In genomic region chr2:32706971-32707370, GRCm38 (mm10) we compare ENCODE assay signal across 30 mouse cellular contexts. TPM values are rescaled to one million over a fixed set of nuclear protein-coding genes. Genes with fewer than 3 reads are reported as not detected.
"Had no signal": no experiment of that assay in that cellular context is flagged by ENCODE, and none has a peak within 500 bp of the region (broad histone marks: within the 10 kb centered on the region; RNA-seq: fewer than 3 reads in every experiment).

No protein-coding gene starts in this region.

- H3K27me3 ChIP-seq: heart, embryonic 12.5 days; hindbrain, embryonic 13.5 days; hindbrain, embryonic 15.5 days; kidney, embryonic 15.5 days; limb, embryonic 12.5 days; limb, embryonic 15.5 days; liver, embryonic 12.5 days had no signal

- ATAC-seq: hindbrain, postnatal 0 days; liver, embryonic 12.5 days had no signal

- DNase-seq: gastrocnemius, postnatal 36 days; heart, adult 18-20 months; heart, postnatal 10 days; kidney, adult 11 months; kidney, adult 2 months; kidney, adult 9 months; kidney, postnatal 14 days; kidney, postnatal 36 days; layer of hippocampus, adult 9-11 months; layer of hippocampus, postnatal 36 days; left cerebral cortex, postnatal 4 days; lung, adult 18-20 months had no signal

- H3K4me3 ChIP-seq: heart, embryonic 10.5 days; heart, embryonic 12.5 days; hindbrain, embryonic 13.5 days; hindbrain, embryonic 15.5 days; kidney, embryonic 15.5 days; limb, embryonic 12.5 days; limb, embryonic 15.5 days; liver, embryonic 12.5 days had no signal

- H3K4me2 ChIP-seq: heart, embryonic 12.5 days; hindbrain, embryonic 13.5 days; hindbrain, embryonic 15.5 days; kidney, embryonic 15.5 days; limb, embryonic 12.5 days; limb, embryonic 15.5 days; liver, embryonic 12.5 days had no signal

- H3K9ac ChIP-seq: heart, embryonic 12.5 days; hindbrain, embryonic 13.5 days; hindbrain, embryonic 15.5 days; kidney, embryonic 15.5 days; limb, embryonic 12.5 days; limb, embryonic 15.5 days; liver, embryonic 12.5 days; liver, embryonic 14.5 days had no signal

- H3K9me3 ChIP-seq: heart, embryonic 10.5 days; heart, embryonic 12.5 days; hindbrain, embryonic 13.5 days; hindbrain, embryonic 15.5 days; kidney, embryonic 15.5 days; limb, embryonic 12.5 days; limb, embryonic 15.5 days; liver, embryonic 12.5 days had no signal

- H3K27ac ChIP-seq: heart, embryonic 10.5 days; hindbrain, embryonic 13.5 days; hindbrain, embryonic 15.5 days; hindbrain, postnatal 0 days; kidney, embryonic 15.5 days; kidney, postnatal 0 days; limb, embryonic 12.5 days; limb, embryonic 15.5 days; liver, embryonic 12.5 days; liver, embryonic 14.5 days had no signal

RNA-seq across cellular contexts. Expression of gene 6330409D20Rik, which starts 33.8 kb away (rescaled TPM):
- total RNA-seq: gastrocnemius, adult 8-10 months; gastrocnemius, postnatal 36 days; heart, adult 18-20 months; heart, adult 8-10 months; heart, postnatal 10 days; hematopoietic stem cell, adult 5-6 weeks; liver, adult 2 months had no signal
- polyA plus RNA-seq: gonadal fat pad, adult 2 months; heart, embryonic 12.5 days; kidney, adult 2 months; kidney, embryonic 15.5 days; kidney, postnatal 0 days; large intestine, adult 2 months; limb, embryonic 12.5 days; limb, embryonic 15.5 days; liver, adult 2 months; liver, embryonic 12.5 days; liver, embryonic 16.5 days had no signal
